Mouse (Mus musculus) C2C12 (cell line): ENCODE data around the gene Blm.

Experiments
- CTCF ChIP-seq: IDR thresholded peaks from one replicate; pipeline ENCODE4 v1.5.1; 2011; ENCODE audit not compliant: control insufficient read depth, insufficient read depth, insufficient read length
- MAX ChIP-seq: IDR thresholded peaks from one replicate; pipeline ENCODE4 v1.6.1; 2011; ENCODE audit warnings: mild to moderate bottlenecking, control low read depth
- MYOG ChIP-seq: IDR thresholded peaks from one replicate; pipeline ENCODE4 v1.6.1; 2011; ENCODE audit not compliant: control insufficient read depth, insufficient read length; ENCODE audit errors: extremely low read depth
- USF1 ChIP-seq: IDR thresholded peaks from one replicate; pipeline ENCODE4 v1.6.1; 2011; ENCODE audit warnings: low read depth, mild to moderate bottlenecking, control low read depth, moderate library complexity

GRCm38 (mm10) chr7:80499190-80499962, 35.5 kb downstream of the Blm start:
- no peak for TF ChIP-seq CTCF
- TF ChIP-seq MAX = no peak
- no peak for TF ChIP-seq USF1
- TF ChIP-seq MYOG = no peak
